Mouse (Mus musculus) limb, embryonic 14.5 days (tissue): ENCODE measurements around the gene Tspo. TPM values are rescaled to one million over a fixed set of nuclear protein-coding genes. Genes with fewer than 3 reads are reported as not detected.

Experiments used
- ATAC-seq: fragments of 200-750 bp; cut with Nextera tagmentation; 2 replicates; pipeline ENCODE4 v1.8.0; 2017; ENCODE audit warnings: low read depth, moderate number of reproducible peaks, moderate TSS enrichment; ENCODE audit not compliant: low FRiP score
- DNase-seq: peaks from one replicate; pipeline ENCODE4 v3.0.0-alpha.2; 2015; ENCODE audit warnings: low spot score
- H3K27ac ChIP-seq: fragments of 300-500 bp; sonication (generic); replicated peaks from 2 replicates; pipeline ENCODE4 v1.5.1; 2014; ENCODE audit warnings: low read depth, mild to moderate bottlenecking, low read length, moderate library complexity, mixed read lengths
- H3K27me3 ChIP-seq: fragments of 300-500 bp; sonication (generic); 2 replicates; pipeline ENCODE4 v1.6.1; 2014; ENCODE audit warnings: low read length, mixed read lengths; ENCODE audit not compliant: control insufficient read depth, insufficient read depth
- H3K36me3 ChIP-seq: fragments of 300-500 bp; sonication (generic); 2 replicates; pipeline ENCODE4 v1.6.1; 2014; ENCODE audit warnings: mild to moderate bottlenecking, low read length, moderate library complexity, mixed read lengths; ENCODE audit not compliant: control insufficient read depth, insufficient read depth
- H3K4me1 ChIP-seq: fragments of 300-500 bp; sonication (generic); 2 replicates; pipeline ENCODE4 v1.6.1; 2014; ENCODE audit warnings: antibody characterized with exemption, low read length, mixed read lengths; ENCODE audit not compliant: control insufficient read depth, insufficient read depth
- H3K4me2 ChIP-seq: fragments of 300-500 bp; sonication (generic); replicated peaks from 2 replicates; pipeline ENCODE4 v1.6.1; 2014; ENCODE audit warnings: low read depth, mild to moderate bottlenecking, low read length, moderate library complexity; ENCODE audit not compliant: severe bottlenecking
- H3K4me3 ChIP-seq: fragments of 300-500 bp; sonication (generic); replicated peaks from 2 replicates; pipeline ENCODE4 v1.5.1; 2014; ENCODE audit warnings: low read length
- H3K9ac ChIP-seq: fragments of 300-500 bp; sonication (generic); 2 replicates; pipeline ENCODE4 v1.6.1; 2014; ENCODE audit warnings: mild to moderate bottlenecking, low read depth, low read length, moderate library complexity; ENCODE audit not compliant: severe bottlenecking
- H3K9me3 ChIP-seq: fragments of 300-500 bp; sonication (generic); 2 replicates; pipeline ENCODE4 v1.6.1; 2016; ENCODE audit warnings: low read length; ENCODE audit not compliant: control insufficient read depth
- POLR2A ChIP-seq: fragments of 200-500 bp; IDR thresholded peaks from 2 replicates; pipeline ENCODE4 v1.8.0; 2012; ENCODE audit warnings: inconsistent platforms, mild to moderate bottlenecking, moderate library complexity, borderline replicate concordance; ENCODE audit not compliant: insufficient read depth, insufficient read length; ENCODE audit errors: extremely low read depth
- WGBS: fragments of 180-500 bp; shearing (Covaris S2); extraction: QIAGEN DNeasy Blood & Tissue Kit; methylation state at CpG from one replicate; pipeline ENCODE4 v1.1.7; 2014; 5-methylcytosine and 5-hydroxymethylcytosine counted together
- polyA plus RNA-seq, 2 experiments: library from polyadenylated mRNA; depleted of rRNA in 1 of 2; stranded (reverse) in 1 of 2; unstranded in 1 of 2; fragments of >200 nt; fragmentation: Nextera tagmentation in 1 of 2; extraction: Ambion mirVana in 1 of 2; gene quantifications; 2 replicates each; pipeline versions ENCODE4 v1.2.1 to v1.2.3; 2012 to 2014

Tspo gene
- polyA plus RNA-seq, 2 experiments: 29.4 to 57.7 TPM

DNA sequence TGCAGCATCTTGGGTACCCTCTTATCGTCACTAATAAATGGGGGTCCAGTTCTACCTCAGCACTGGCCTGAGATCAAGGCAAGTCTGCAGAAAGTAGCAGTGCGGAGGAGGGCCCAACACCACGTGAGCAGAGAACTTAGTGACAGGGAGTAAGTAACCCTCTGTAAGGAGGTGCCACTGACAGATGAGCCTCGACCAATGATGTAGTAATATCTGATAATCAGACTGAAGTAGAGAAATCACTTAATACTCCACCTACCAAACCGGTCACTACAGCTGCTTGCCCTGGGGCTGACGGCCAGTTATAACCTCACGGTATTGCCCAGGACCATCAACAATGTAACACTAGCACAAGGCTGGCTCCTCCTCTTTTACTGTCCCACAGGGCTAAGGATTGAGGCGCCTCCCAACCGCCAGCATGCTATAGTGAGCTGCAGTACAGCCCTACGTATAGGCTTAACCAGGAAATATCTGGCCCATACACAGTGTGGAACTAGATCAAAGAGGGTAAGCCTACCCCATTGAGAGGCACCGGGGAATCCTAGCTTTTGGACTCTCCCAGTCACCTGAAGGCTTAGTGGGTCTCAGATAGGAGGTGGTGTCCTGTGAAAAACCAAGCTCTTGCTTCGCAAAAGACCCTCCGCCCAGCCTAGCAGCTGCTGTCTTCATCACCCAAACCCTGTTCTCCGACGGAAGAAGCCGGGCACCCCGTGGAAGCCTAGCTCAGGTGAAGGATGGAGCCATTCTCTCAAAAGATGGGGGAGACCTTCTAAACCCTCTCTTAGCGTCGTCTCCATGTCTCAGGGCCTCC lies 30.5 kb downstream of the Tspo start:
- no peaks in the 10 kb centered on the region for H3K9me3 ChIP-seq
- H3K27ac ChIP-seq: no peak overlapping the region
- peak overlapping the region; percentile 85 for H3K4me2 ChIP-seq
- peak overlapping the region; percentile 80 for H3K9ac ChIP-seq
- peak overlapping the region; percentile 79 for H3K4me3 ChIP-seq
- H3K4me1 ChIP-seq: peaks cover 15% of the 10 kb centered on the region
- H3K36me3 ChIP-seq: peaks cover 5% of the 10 kb centered on the region; the same call in 1 of the 2 replicates
- ATAC-seq: no peak
- 9% methylated on average over 19 of the region's 19 CpGs for WGBS
- no peak for TF ChIP-seq POLR2A
- DNase-seq: no peak
- no peaks in the 10 kb centered on the region for H3K27me3 ChIP-seq

GRCm38 (mm10) chr15:83594513-83595363 lies 31.3 kb downstream of the Tspo start, which contains the start of gene Ttll12:
TSS of gene Ttll12 (minus strand) at chr15:83595157.
- H3K4me2 ChIP-seq: peak within 1 kb of the TSS; percentile 85
- peak within 1 kb of the TSS; percentile 79 for H3K4me3 ChIP-seq
- H3K36me3 ChIP-seq: peaks cover 5% of the 10 kb centered on the region; the same call in 1 of the 2 replicates
- TF ChIP-seq POLR2A: no peak
- H3K4me1 ChIP-seq: peaks cover 15% of the 10 kb centered on the region
- H3K9ac ChIP-seq: peak within 1 kb of the TSS; percentile 80
- ATAC-seq (peak; percentile 96), DNase-seq (peak; percentile 99)
- no peaks in the 10 kb centered on the region for H3K27me3 ChIP-seq
- 0 out of 2 replicates have a peak within 1 kb of the TSS, but pooled peaks have one; percentile 26 for H3K27ac ChIP-seq
- WGBS: under 1% methylated on average over 68 of the region's 68 CpGs
- no peaks in the 10 kb centered on the region for H3K9me3 ChIP-seq

- H3K36me3 ChIP-seq: peaks cover 3% of the 10 kb centered on the region; the same call in 1 of the 2 replicates
- 36% methylated on average over 7 of the region's 7 CpGs for WGBS
- no peak for ATAC-seq
Measured at GRCm38 (mm10) chr15:83595364-83595711, 31.9 kb downstream of the Tspo start.

GRCm38 (mm10) chr15:83596833-83597232 lies 33.4 kb downstream of the Tspo start:
- Histone ChIP-seq H3K36me3 (no peaks in the 10 kb centered on the region), H3K27me3 (no peaks in the 10 kb centered on the region), H3K4me2 (no peak overlapping the region), H3K27ac (no peak overlapping the region), H3K9ac (no peak overlapping the region), H3K4me1 (peaks cover 15% of the 10 kb centered on the region), H3K4me3 (no peak overlapping the region), H3K9me3 (no peaks in the 10 kb centered on the region)
- TF ChIP-seq POLR2A: no peak
- 82% methylated on average over 4 of the region's 4 CpGs for WGBS
- ATAC-seq: no peak
- DNase-seq: no peak

More at GRCm38 (mm10) chr15:83595364-83595711, 31.9 kb downstream of the Tspo start:
- Histone ChIP-seq H3K9ac (peak overlapping the region; percentile 80), H3K27me3 (no peaks in the 10 kb centered on the region), H3K9me3 (no peaks in the 10 kb centered on the region), H3K4me1 (peaks cover 15% of the 10 kb centered on the region), H3K4me2 (peak overlapping the region; percentile 85), H3K4me3 (peak overlapping the region; percentile 79), H3K27ac (no peak overlapping the region)
- DNase-seq: no peak
- no peak for TF ChIP-seq POLR2A

DNA sequence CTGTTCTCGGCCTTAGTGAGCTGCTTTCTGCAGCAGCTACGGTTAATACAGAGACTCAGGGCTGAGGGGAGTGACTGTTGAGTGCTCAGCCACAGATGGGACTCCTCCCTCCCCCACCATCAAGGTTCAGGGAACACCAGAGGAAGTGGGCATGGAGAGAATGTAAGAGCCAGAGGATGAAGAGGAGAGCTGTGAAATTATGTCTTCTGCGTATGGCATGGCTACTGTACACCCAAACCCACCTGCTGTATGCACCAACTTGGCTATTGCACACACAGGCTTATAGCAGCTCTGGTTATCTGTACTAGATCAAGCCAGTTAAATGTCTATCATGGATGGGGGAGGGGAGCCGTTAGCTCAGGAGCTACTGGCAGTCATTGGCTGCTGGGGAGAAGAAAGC lies 37.8 kb downstream of the Tspo start:
- no peak overlapping the region for H3K4me3 ChIP-seq
- no peaks in the 10 kb centered on the region for H3K9me3 ChIP-seq
- no peak for TF ChIP-seq POLR2A
- no peaks in the 10 kb centered on the region for H3K36me3 ChIP-seq
- ATAC-seq (no peak), DNase-seq (no peak)
- no peak overlapping the region for H3K4me2 ChIP-seq
- no peaks in the 10 kb centered on the region for H3K4me1 ChIP-seq
- H3K27ac ChIP-seq: no peak overlapping the region
- 66% methylated on average over 4 of the region's 4 CpGs for WGBS
- no peak overlapping the region for H3K9ac ChIP-seq
- no peaks in the 10 kb centered on the region for H3K27me3 ChIP-seq
